Mouse (Mus musculus) small intestine, adult 2 months (tissue): ENCODE measurements at regions not wholly inside any gene's neighbourhood (a gene's known extent, or its start where the extent isn't known, plus 50 kb on each side); places are given as distances from the start of the nearest gene placed in this dataset.

Source experiments
- H3K27ac ChIP-seq: fragments of 200-500 bp; 2 replicates; pipeline ENCODE4 v1.5.1; 2012; ENCODE audit warnings: low read depth, low read length, control low read depth, inconsistent platforms; ENCODE audit not compliant: insufficient read depth
- H3K27me3 ChIP-seq: fragments of 200-500 bp; 2 replicates; pipeline ENCODE4 v1.6.1; 2012; ENCODE audit warnings: mild to moderate bottlenecking, moderate library complexity, low read length, inconsistent platforms; ENCODE audit not compliant: control insufficient read depth, insufficient read depth
- H3K36me3 ChIP-seq: fragments of 200-500 bp; 2 replicates; pipeline ENCODE4 v1.6.1; 2012; ENCODE audit warnings: mild to moderate bottlenecking, low read length, control low read depth, inconsistent platforms; ENCODE audit not compliant: control insufficient read depth, insufficient read depth
- H3K4me1 ChIP-seq: fragments of 200-500 bp; 2 replicates; pipeline ENCODE4 v1.6.1; 2012; ENCODE audit warnings: low read length, inconsistent platforms, mixed read lengths; ENCODE audit not compliant: control insufficient read depth, insufficient read depth, insufficient read length
- H3K4me3 ChIP-seq: fragments of 200-500 bp; 2 replicates; pipeline ENCODE4 v1.5.1; 2012; ENCODE audit warnings: low read depth, mild to moderate bottlenecking, control low read depth, inconsistent platforms, low read length, moderate library complexity
- CTCF ChIP-seq: fragments of 200-500 bp; IDR thresholded peaks from 2 replicates; pipeline ENCODE4 v1.5.1; 2012; ENCODE audit warnings: low read depth, mild to moderate bottlenecking, control low read depth, inconsistent platforms, low read length, moderate library complexity, mixed read lengths; ENCODE audit not compliant: insufficient replicate concordance, insufficient read length; ENCODE audit errors: extremely low read depth
- POLR2A ChIP-seq: fragments of 200-500 bp; IDR thresholded peaks from 2 replicates; pipeline ENCODE4 v1.6.1; 2012; ENCODE audit warnings: low read depth, mild to moderate bottlenecking, control low read depth, inconsistent platforms, low read length, moderate library complexity
- WGBS: fragments of 180-500 bp; shearing (Covaris S2); methylation state at CpG from one replicate; pipeline ENCODE4 v1.1.7; 2018; 5-methylcytosine and 5-hydroxymethylcytosine counted together

GRCm38 (mm10) chr19:14247979-14248378 is 334.6 kb downstream of the Olfr1505 start:
- no peak for TF ChIP-seq POLR2A
- no peak for TF ChIP-seq CTCF
- 24% methylated on average over 1 of the region's 1 CpGs for WGBS

GRCm38 (mm10) chr19:14258621-14259051 is 339.2 kb downstream of the Tle4 start:
- Histone ChIP-seq H3K4me3 (no peak overlapping the region), H3K27me3 (no peaks in the 10 kb centered on the region), H3K36me3 (no peaks in the 10 kb centered on the region), H3K27ac (no peak overlapping the region), H3K4me1 (no peaks in the 10 kb centered on the region)
- 66% methylated on average over 5 of the region's 5 CpGs for WGBS
- TF ChIP-seq POLR2A (no peak), CTCF (no peak)

More at GRCm38 (mm10) chr19:14247979-14248378, 334.6 kb downstream of the Olfr1505 start:
- Histone ChIP-seq H3K27me3 (no peaks in the 10 kb centered on the region), H3K4me3 (no peak overlapping the region), H3K27ac (no peak overlapping the region), H3K36me3 (no peaks in the 10 kb centered on the region), H3K4me1 (no peaks in the 10 kb centered on the region)

DNA sequence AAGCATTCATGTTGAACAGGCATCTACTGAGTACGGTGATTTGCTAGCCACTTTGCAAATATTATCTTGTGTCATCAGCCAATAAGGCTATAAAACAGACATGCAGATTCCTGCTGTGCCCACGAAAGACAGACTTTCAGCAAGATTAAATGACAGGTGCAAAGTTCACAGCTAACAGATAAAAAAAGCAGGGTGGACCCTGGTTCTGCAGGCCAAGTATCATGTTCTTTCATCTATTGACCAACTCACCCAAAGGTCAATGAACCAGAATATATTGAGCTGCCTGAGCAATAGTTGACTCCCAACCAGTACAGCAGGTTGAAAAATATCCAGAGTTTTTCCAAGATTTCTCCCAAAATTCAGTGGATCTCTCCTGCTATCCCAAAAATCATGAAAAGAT is 338.6 kb downstream of the Tle4 start:
- Histone ChIP-seq H3K36me3 (no peaks in the 10 kb centered on the region), H3K4me3 (no peak overlapping the region), H3K27me3 (no peaks in the 10 kb centered on the region), H3K4me1 (no peaks in the 10 kb centered on the region), H3K27ac (no peak overlapping the region)
- TF ChIP-seq CTCF (no peak), POLR2A (no peak)
- WGBS = 25% methylated on average over 2 of the region's 2 CpGs

- no peak overlapping the region for H3K4me3 ChIP-seq
- no peaks in the 10 kb centered on the region for H3K4me1 ChIP-seq
- no peaks in the 10 kb centered on the region for H3K27me3 ChIP-seq
- WGBS = 73% methylated on average over 1 of the region's 1 CpGs
- TF ChIP-seq POLR2A (no peak), CTCF (no peak)
- H3K36me3 ChIP-seq = no peaks in the 10 kb centered on the region
- no peak overlapping the region for H3K27ac ChIP-seq
Observed at GRCm38 (mm10) chr19:14289331-14289737, 308.5 kb downstream of the Tle4 start.

DNA sequence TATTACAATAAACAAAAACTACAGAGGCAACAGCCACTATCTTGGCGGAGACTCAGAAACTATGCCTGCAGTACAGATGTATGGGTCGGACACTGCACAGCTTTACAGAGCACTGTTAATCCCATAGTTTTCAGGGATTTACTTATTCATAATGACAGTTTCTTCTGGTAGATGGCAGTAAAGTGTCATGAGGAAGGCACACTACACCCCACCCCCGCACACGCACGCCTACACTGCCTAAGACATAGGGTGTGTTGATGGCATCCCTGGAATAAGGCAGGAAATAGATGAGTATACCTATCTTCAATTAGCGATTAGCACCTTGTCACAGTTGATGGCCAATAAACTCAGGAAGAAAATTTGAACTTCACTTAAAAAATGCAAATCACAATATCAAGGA is 306.9 kb downstream of the Tle4 start:
- no peaks in the 10 kb centered on the region for H3K4me1 ChIP-seq
- TF ChIP-seq POLR2A (no peak), CTCF (no peak)
- WGBS = 85% methylated on average over 6 of the region's 6 CpGs
- no peaks in the 10 kb centered on the region for H3K36me3 ChIP-seq
- H3K27ac ChIP-seq = no peak overlapping the region
- no peaks in the 10 kb centered on the region for H3K27me3 ChIP-seq
- no peak overlapping the region for H3K4me3 ChIP-seq

GRCm38 (mm10) chr19:14293172-14293571 is 304.7 kb downstream of the Tle4 start:
- Histone ChIP-seq H3K27me3 (no peaks in the 10 kb centered on the region), H3K4me1 (no peaks in the 10 kb centered on the region), H3K36me3 (no peaks in the 10 kb centered on the region), H3K27ac (no peak overlapping the region), H3K4me3 (no peak overlapping the region)
- TF ChIP-seq POLR2A = no peak
- TF ChIP-seq CTCF = no peak
- WGBS = 49% methylated on average over 3 of the region's 3 CpGs

GRCm38 (mm10) chr19:14301176-14301943 is 296.5 kb downstream of the Tle4 start:
- Histone ChIP-seq H3K36me3 (no peaks in the 10 kb centered on the region), H3K27ac (no peak overlapping the region), H3K4me1 (no peaks in the 10 kb centered on the region), H3K4me3 (no peak overlapping the region), H3K27me3 (no peaks in the 10 kb centered on the region)
- TF ChIP-seq POLR2A = no peak
- TF ChIP-seq CTCF = no peak
- 87% methylated on average over 6 of the region's 6 CpGs for WGBS
